Mouse (Mus musculus) inflammation-experienced regulatory T-cells (primary cell): ENCODE results near the gene Prdm9. TPM values are rescaled to one million over a fixed set of nuclear protein-coding genes. Genes with fewer than 3 reads are reported as not detected.

Experiments
- polyA plus RNA-seq, 2 experiments: library from polyadenylated mRNA; unstranded; fragments of 100-300 nt; shearing (Covaris generic); gene quantifications; one replicate each; pipeline ENCODE4 v1.2.1; 2017

Gene Prdm9
- polyA plus RNA-seq, result 1 to 10 TPM; 4.8 to 9.1 TPM

DNA sequence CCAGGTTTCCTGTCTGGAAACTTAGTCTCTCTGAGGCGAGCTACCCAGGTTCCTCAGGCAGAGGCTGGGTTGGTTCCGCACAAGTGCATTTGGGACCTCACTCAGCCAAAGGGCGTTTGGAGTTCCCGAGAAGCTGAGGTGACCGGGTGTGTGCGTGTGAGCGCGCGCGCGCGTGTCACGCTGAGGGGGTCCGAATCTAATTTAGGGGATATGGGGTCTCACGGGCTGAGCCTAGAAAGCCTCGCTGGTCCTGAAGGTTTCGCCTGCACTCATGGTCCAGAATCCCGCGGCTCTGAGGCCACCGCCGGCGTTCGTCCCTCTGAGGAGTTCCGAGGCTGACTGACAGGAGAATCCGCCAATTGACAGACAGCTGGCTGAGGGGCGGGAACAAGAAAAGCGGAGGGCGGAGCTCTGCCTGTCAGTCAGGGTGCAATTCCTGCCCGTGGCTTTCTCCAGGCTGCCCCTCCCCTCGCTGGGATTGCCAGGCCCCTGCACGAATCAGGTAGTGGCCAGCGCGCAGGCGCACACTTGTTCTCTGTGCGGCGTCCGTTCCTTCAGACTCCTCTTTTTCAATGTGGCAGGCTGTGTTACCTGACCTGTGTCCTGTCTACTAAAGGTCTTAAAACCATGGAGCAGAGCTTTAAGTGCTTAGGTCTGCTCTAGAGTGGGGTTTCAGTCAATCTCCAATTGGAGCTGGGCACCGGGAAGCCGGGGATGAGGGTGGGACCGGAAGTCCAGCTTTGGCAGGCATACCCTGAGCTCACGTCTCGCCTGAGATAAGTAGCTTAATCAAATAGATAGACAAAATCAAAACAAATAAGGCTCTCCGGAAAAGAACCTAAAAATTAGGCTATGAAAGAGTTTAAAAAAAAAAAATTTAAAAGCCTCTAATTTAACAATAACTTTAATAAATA lies at the start of gene Prdm9:
Prdm9 (minus strand) TSS at position 341 of the 914 bp plus-strand sequence.

DNA sequence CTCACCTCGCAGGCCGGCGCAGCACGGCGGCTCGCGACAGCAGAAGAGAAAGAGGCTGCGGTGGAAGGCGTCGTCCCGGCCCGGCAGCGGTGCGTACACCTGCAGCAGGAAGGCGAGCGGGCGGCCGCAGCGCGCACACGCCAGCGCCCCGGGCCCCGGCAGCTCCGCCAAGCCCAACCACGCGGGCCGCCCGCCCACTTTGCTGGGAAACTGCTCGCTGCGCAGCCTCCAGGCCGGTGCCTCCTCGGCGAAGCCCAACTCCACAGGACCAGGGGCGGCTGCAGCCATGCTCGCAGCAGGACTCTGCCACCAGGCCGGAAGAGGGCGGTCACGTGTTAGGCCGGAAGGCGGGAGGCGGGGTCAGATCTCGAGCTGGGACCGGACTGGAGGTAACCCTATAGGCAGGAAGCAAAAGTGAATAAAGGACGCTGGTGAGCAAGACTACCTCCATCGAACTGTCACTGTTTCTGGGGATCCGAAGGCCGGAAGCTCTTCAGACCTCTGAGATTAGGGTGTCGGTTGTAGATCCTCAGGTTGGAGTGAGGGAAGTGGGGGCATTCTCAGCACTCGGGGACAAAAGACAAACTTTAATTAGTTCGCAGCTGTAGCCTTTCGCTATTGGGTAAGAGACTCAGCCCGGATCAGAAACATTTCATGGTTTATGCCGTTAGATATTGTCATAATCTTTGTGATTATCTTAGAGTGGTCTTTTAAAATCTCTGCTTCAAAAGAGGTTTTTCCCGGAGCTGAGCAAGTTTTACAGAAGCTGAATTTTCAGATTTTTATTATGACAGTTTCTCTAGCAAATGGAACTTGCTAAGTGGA lies 37.0 kb downstream of the Prdm9 start, which contains the start of gene Pdcd2:
Pdcd2 (minus strand) TSS at position 316 of the 825 bp plus-strand sequence.

DNA sequence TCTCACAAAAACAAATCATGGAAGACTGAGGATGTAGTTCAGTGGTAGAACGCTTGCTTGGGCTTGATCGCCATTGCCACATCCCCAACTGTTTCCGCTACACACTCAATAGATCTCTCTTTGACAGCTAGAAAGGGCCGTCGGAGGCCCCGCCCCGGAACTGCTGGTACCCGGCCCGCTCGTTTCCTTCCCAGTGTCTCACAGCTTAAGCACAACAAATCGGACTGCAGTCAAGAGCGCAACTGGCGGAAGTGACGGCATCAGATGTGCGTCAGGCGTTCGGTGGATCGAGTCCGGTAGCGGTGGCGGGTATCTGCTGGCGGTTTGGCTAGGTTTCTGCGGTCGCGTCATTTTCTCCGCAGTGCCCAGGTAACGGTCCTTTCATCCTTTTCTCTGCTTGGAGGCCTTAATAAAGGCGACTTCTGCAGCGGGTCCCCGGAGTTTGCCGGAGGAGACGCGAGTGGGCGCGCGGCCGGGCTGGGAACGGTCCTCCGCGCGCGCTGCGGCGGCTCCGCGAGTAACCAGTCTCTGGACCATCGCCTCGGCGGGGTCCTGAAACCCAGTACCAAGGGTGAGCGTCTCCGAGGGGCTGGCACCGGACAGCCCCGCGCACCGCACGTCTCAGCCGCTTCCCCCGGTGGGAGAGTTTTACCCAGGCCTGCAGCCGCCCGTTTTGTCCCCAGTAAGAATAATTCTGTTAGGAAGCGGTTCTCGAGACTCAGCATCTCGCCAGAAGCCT lies 64.3 kb downstream of the Prdm9 start, which contains the start of the genes Psmb1 and Tbp:
Psmb1 (minus strand) TSS at position 96 of the 739 bp plus-strand sequence.
Tbp (plus strand) TSS at position 233 of the 739 bp plus-strand sequence.

Other genes with a start within 250 kb of the Prdm9 start
- under 1 TPM in 1 of 2 experiments, not detected in 1; 0.66 TPM for gene Dll1, start 187.5 kb downstream of the Prdm9 start, polyA plus RNA-seq
- 10 to 100 TPM; 39.3 to 42.3 TPM for gene Fam120b, start 168.2 kb downstream of the Prdm9 start, polyA plus RNA-seq
- 100 to 1,000 TPM; 242 to 245 TPM for gene Psmb1, start 64.6 kb downstream of the Prdm9 start, polyA plus RNA-seq
- gene Tbp, start 64.5 kb downstream of the Prdm9 start, polyA plus RNA-seq, result 10 to 100 TPM; 49.4 to 52.3 TPM
- gene Pdcd2, start 37.1 kb downstream of the Prdm9 start, polyA plus RNA-seq, result 100 to 1,000 TPM in 1 of 2 experiments, 10 to 100 TPM in 1; 91.9 to 133 TPM
- 100 to 1,000 TPM in 1 of 2 experiments, 10 to 100 TPM in 1; 91.0 to 100 TPM for gene Chd1, start 140.6 kb upstream of the Prdm9 start, polyA plus RNA-seq